20 mouse cellular contexts compared by ENCODE assay signal in the genomic region with DNA sequence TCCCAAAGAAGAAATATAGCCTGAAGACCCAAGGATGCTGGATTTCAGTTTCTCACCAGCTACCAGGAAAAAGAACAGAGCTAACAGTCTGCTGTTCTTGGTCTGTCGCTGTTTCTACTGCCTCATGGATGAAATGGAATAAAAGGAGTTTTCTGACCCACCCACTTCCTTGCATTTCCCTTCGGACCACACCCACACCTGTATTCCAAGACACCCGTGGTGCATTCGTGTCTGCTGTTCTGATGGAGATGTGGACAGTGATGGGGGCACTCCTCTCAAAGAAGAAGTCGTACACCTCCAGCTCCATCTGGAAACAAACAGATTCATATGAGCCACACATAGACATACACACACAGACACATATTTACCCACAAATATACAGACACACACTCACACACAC. TPM values are rescaled to one million over a fixed set of nuclear protein-coding genes. Genes with fewer than 3 reads are reported as not detected.
"Had no signal": no experiment of that assay in that cellular context is flagged by ENCODE, and none has a peak within 500 bp of the region (broad histone marks: within the 10 kb centered on the region; RNA-seq: fewer than 3 reads in every experiment).

No protein-coding gene starts in this region.

- DNase-seq: lung, adult 18-20 months; lung, embryonic 14.5 days; lung, postnatal 10 days; lung, postnatal 4 days; retina, postnatal 1 day; right cerebral cortex, adult 18-20 months; right cerebral cortex, postnatal 25 days; thymus, adult 2 months; thymus, postnatal 25 days had no signal

- H3K27ac ChIP-seq: liver, embryonic 14.5 days; midbrain, embryonic 10.5 days; midbrain, embryonic 13.5 days; midbrain, embryonic 15.5 days; neural tube, embryonic 13.5 days; neural tube, embryonic 15.5 days; stomach, embryonic 15.5 days; stomach, postnatal 0 days had no signal

- H3K36me3 ChIP-seq: midbrain, embryonic 13.5 days; midbrain, embryonic 15.5 days; neural tube, embryonic 13.5 days; neural tube, embryonic 15.5 days had no signal

- H3K9ac ChIP-seq: liver, embryonic 14.5 days; lung, embryonic 14.5 days; midbrain, embryonic 13.5 days; midbrain, embryonic 15.5 days; neural tube, embryonic 13.5 days; neural tube, embryonic 15.5 days; stomach, embryonic 15.5 days had no signal

- H3K4me3 ChIP-seq: midbrain, embryonic 10.5 days; midbrain, embryonic 13.5 days; midbrain, embryonic 15.5 days; myocyte; neural tube, embryonic 13.5 days; neural tube, embryonic 15.5 days; stomach, embryonic 15.5 days had no signal

- H3K4me1 ChIP-seq: midbrain, embryonic 15.5 days; neural tube, embryonic 15.5 days; stomach, embryonic 15.5 days had no signal

- H3K27me3 ChIP-seq: midbrain, embryonic 13.5 days; midbrain, embryonic 15.5 days; neural tube, embryonic 13.5 days; neural tube, embryonic 15.5 days; stomach, embryonic 15.5 days had no signal

- H3K4me2 ChIP-seq: lung, embryonic 14.5 days; midbrain, embryonic 13.5 days; midbrain, embryonic 15.5 days; neural tube, embryonic 13.5 days; neural tube, embryonic 15.5 days; stomach, embryonic 15.5 days had no signal

- ATAC-seq: midbrain, embryonic 13.5 days; midbrain, embryonic 15.5 days had no signal

- H3K9me3 ChIP-seq: midbrain, embryonic 10.5 days; midbrain, embryonic 13.5 days; midbrain, embryonic 15.5 days; neural tube, embryonic 13.5 days; neural tube, embryonic 15.5 days; stomach, embryonic 15.5 days had no signal

RNA-seq across cellular contexts. Expression of gene Frem1, which starts 48.1 kb away (rescaled TPM):
- total RNA-seq: megakaryocyte, adult 5-6 weeks; megakaryocyte-erythroid progenitor cell, adult 5-6 weeks had no signal
